Mouse (Mus musculus): ENCODE data around the gene Mertk. TPM values are rescaled to one million over a fixed set of nuclear protein-coding genes. Genes with fewer than 3 reads are reported as not detected.
"Not testable (repeated sequence)": the region's sequence is repeated elsewhere in the genome, so short reads cannot be mapped to it uniquely, and the experiment has no call there.

The Mertk gene
- polyA plus RNA-seq (2017; shearing (Covaris generic)) = not detected

DNA sequence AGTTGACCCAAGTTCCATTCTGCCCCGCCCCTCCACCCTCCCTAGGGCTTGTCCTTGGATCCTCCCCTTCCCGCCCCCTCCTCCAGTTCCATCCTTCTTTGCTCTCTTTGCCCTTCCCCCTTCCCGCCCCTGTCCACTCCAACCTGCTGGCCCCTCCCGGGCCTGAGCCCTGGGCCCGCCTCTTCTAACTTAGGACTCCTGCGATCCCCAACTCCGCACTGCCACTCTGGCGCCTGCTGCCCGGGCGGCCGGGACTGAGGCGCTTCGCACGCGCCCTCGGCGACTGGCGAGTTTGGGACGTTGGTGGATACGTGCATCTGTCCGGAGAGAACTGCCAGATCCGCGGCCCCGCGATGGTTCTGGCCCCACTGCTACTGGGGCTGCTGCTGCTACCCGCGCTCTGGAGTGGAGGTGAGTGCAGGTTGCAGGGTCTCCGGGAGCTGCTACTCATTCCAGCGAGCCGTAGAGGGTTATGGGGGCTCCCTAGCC, at the start of gene Mertk:
Mertk (plus strand) TSS at position 264 of the 489 bp plus-strand sequence.
- ATAC-seq = no peak

DNA sequence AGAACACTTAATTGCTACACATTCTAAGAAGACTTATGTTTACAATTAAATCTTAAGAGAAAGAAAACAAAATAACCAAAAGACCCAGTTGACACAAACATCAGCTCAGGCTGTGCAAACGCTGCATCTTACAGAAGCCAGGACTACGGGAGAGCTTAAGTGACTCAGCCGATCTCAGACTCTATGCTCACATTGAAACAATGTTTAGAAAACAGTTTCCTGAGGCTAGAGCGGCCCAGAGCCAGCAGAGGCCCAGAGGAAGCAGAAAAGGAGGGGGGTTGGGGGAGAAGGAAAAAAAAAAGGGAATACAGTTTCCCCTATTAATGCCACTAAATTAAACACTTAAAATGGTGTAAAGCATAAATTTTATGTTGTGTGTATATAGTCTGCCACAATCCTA, 18.1 kb upstream of the Mertk start:
- ATAC-seq = no peak

GRCm38 (mm10) chr2:128686921-128687557, 11.7 kb upstream of the Mertk start, which contains the start of gene Anapc1:
TSS of gene Anapc1 (minus strand) at chr2:128687391.
- peak; percentile 98 for ATAC-seq

DNA sequence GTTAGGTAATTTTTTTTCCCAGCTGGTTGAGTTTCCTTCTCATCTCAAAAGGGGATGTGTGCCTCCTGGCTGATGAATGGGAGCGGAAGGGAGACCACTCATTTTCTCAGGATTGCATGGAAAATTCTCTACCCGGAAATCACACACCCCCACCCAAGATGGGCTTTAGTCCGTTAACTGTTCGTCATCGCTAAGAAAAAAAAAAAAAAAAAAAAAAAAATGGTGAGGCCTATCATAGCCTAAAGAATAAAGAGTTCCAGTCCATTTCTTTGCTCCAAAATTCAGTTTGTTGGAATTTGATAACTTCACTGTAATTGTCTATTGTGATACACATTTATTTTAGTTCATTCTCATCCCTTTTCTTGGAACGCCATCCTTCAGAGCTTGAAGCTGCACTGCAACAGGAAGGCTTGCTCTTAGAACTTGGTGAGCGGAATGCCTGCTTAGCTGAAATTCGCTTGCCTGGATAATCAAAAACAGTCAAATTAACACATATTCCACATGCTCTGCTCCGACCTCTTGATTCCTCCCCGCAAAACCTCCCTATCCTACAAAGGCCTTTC, 11.1 kb upstream of the Mertk start:
- ATAC-seq = peak; percentile 11

- ATAC-seq = no peak
These were observed 6.4 kb upstream of the Mertk start for GRCm38 (mm10) chr2:128692336-128692735.

- no peak for ATAC-seq
These were observed 6.0 kb upstream of the Mertk start for GRCm38 (mm10) chr2:128692771-128693170.

- ATAC-seq = no peak
These were observed 5.5 kb upstream of the Mertk start for GRCm38 (mm10) chr2:128693236-128693635.

- ATAC-seq = not testable (repeated sequence)
These were observed 4.9 kb upstream of the Mertk start for GRCm38 (mm10) chr2:128693828-128694227.

DNA sequence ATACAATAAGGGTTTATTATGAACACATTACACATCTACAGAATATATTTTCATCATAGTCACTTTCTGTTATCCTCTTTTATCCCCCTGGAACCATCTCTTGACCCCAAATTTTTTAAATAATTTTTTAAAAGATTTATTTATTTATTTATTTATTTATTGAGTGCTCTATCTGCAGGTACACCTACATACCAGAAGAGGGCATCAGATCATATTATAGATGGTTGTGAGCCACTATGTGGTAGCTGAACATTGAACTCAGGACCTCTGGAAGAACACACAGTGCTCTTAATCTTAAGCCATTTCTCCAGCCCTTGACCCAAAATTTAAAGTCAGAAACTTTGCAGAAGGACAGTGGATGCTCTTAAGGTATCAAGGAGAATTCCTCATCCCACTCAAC, 4.2 kb upstream of the Mertk start:
- no peak for ATAC-seq

DNA sequence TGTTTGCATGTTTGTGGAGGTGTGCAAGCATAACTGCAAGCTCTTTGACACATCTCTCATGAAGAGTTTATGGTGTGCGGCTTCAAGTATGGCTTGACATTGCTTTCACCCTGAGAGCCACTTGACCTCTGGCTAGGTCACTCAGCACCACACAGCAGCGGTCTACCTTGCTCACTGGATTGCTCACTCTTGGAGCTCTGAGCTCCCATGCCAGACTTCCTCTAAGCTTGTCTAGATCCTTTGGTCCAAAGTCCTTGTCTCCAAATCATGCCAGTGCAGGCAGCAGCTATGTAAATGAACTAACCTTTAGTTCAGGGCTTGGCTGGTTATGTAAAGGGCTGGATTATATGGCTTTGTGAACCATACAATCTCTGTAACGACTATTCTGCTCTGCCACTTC, 2.3 kb upstream of the Mertk start:
- no peak for ATAC-seq

GRCm38 (mm10) chr2:128697047-128697446, 1.7 kb upstream of the Mertk start:
- ATAC-seq = no peak

GRCm38 (mm10) chr2:128697566-128697965, 1.2 kb upstream of the Mertk start:
- ATAC-seq = no peak

DNA sequence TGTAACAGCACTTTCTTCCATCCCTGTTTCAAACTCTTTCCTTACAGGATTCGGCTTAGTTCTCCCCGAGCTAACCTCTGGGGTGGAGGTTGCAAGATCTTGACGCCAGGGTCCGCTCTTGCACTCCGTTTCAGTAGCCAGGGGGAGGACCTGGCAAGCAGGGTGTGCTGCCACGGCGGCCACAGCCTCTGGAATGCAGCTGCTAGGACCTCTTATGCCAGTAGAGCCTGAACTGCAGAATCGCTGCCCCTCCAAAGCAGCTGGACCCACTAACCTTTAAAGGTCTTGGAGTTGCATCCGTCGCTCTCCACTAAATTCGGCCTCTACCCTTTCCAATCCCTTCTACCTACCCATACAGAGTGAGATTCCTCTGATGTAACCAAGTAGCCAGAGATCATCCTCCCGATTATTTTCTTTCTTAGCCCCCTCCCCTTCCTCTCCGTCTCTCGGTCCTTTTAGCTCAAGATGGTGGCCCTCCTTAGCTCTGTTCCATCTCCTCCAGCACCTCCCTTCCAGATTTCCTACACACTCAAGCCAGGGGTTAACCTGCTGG, 540 bp upstream of the Mertk start:
- peak; percentile 49 for ATAC-seq

GRCm38 (mm10) chr2:128699201-128699885, 587 bp downstream of the Mertk start:
- no peak for ATAC-seq

DNA sequence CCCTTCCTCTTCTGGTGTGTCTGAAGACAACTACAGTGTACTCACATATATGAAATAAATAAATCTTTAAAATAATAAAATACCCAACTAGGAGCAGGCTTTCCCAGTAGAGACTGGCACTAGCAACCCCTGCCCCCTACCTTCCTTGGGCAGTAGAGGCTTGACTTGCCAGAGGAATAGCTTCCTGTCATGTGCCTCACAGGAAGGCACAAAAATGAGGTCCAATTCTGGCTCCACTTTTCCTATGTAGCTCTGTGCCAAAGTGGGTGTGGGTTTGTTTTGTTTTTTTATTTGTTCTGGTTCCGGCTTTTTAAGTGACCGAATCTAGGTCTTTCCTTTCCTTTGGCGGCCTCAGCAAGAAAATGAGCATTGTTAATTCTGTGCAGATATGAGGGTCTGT, 5.7 kb downstream of the Mertk start:
- no peak for ATAC-seq

DNA sequence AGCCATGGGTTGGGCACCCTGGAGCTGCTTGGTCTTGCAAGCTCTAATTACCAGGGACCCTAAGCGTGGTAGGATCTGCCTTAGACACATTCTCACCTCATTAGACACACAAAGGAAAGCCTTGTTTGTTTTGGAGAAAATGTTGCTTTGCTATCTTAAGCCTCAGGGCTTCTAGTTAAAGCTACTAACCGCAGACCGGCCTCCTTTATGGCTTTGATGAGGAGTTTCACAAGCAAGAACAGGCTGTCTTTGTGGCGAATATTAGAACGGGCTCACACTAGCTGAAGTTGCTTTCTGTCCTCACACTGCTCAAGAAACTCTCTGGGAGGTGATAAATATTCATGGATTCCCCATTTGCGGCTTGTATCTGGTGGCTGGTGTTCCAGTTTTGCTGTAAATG, 10.5 kb downstream of the Mertk start:
- ATAC-seq = no peak

GRCm38 (mm10) chr2:128710609-128711008, 11.9 kb downstream of the Mertk start:
- ATAC-seq = no peak

GRCm38 (mm10) chr2:128712940-128713339, 14.2 kb downstream of the Mertk start:
- no peak for ATAC-seq

GRCm38 (mm10) chr2:128713548-128714003, 14.8 kb downstream of the Mertk start:
- no peak for ATAC-seq

DNA sequence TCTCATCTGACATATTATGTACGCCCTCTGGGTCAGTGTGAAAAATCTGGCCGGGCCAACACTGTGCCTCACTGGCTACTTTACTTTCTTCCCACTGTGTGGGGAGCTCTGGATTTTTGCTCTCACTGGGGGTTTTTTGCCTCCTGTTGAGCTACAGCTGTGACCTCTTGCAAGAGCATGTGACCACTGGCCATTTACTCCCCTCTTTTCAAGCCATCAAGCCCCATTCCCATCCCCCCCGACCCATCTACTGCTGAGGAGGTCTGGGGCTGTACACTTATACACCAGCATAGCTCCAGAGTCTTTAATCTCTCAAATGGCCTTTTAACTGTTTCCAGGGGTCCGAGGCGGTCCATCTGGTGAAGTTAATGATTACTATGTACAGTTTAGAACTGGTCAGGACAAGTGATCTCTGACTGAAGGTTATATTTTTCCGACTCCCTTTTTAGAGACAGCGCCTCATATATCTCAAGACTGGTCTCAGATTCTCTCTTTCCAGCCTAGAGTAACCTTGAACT, 16.0 kb downstream of the Mertk start:
- no peak for ATAC-seq

- ATAC-seq = no peak
These were observed 17.2 kb downstream of the Mertk start for GRCm38 (mm10) chr2:128715979-128716378.

- no peak for ATAC-seq
These were observed 20.6 kb downstream of the Mertk start for GRCm38 (mm10) chr2:128719380-128719779.

DNA sequence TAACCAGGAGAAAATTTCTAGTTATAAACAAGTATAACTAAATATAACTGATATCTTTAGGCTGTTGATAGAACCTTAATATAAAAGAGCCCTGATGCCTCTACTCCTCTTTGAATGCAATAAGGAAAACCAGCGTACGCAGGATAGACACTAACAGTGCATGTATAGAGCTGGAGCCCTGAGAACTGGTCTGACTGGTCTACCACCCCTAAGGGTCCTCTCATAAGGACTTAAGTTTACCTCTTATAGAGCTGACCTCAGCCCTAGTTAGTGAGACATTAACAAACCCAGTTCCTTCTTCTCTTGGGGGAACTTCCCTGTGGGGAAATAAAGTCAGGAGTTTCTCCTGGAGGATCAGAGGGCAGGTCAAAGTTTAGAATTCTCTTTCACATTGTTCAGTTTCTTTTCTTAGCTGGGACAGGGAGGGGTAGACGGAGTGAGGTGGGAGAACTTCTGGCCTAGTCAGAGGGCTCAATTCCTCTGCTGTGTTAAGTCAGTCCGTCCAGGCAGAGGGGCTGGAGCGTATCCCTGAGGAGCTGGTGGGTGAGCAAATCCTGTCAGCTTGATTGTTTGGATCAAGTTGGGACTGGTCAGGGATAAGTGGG, 23.5 kb downstream of the Mertk start:
- ATAC-seq = no peak
